Mouse (Mus musculus): ENCODE measurements around the gene Sipa1l1.

GRCm38 (mm10) chr12:82145173-82145572, 23.9 kb upstream of the Sipa1l1 start:
- no peak for TF ChIP-seq CTCF (IDR thresholded peaks at IDR 0.05; ENCODE audit: low read depth, low read length)
- TF ChIP-seq TAL1 (conservative IDR thresholded peaks at IDR 0.05; ENCODE audit: low read depth, low read length): no peak
- TF ChIP-seq GATA1 (IDR thresholded peaks at IDR 0.05; ENCODE audit: borderline replicate concordance, low read length): no peak
- no peak for TF ChIP-seq GATA2 (IDR thresholded peaks at IDR 0.05; ENCODE audit: borderline replicate concordance, low read depth, low read length)
- TF ChIP-seq POLR2AphosphoS5 (IDR thresholded peaks at IDR 0.05; ENCODE audit: insufficient replicate concordance, low read depth, low read length): no peak

Measured in G1E (cell line).